Mouse (Mus musculus) activated CD4-positive, CD25-positive, alpha-beta regulatory T cell, adult 4 months (primary cell): Measurements from ENCODE around the gene Tmem115. TPM values are rescaled to one million over a fixed set of nuclear protein-coding genes. Genes with fewer than 3 reads are reported as not detected.
"Not testable (repeated sequence)": the region's sequence is repeated elsewhere in the genome, so short reads cannot be mapped to it uniquely, and the experiment has no call there.

ENCODE experiments used
- ATAC-seq: one replicate; pipeline ENCODE4 v1.8.0; 2017
- polyA plus RNA-seq, 2 experiments: library from polyadenylated mRNA; unstranded; fragments of 100-300 nt; shearing (Covaris generic); gene quantifications; one replicate each; pipeline ENCODE4 v1.2.1; 2017

The Tmem115 gene
- polyA plus RNA-seq, 2 experiments from 2014 or later = 19.3 to 24.9 TPM

- not testable (repeated sequence) for ATAC-seq
Observed at GRCm38 (mm10) chr9:107573774-107574173, 40.0 kb downstream of the Tmem115 start.

- ATAC-seq = no peak
Observed at GRCm38 (mm10) chr9:107575579-107576356, 42.0 kb downstream of the Tmem115 start.

GRCm38 (mm10) chr9:107576357-107577107 lies 42.8 kb downstream of the Tmem115 start, which contains the start of gene Hyal1:
Gene Hyal1 (plus strand): TSS chr9:107576927.
- ATAC-seq = no peak

DNA sequence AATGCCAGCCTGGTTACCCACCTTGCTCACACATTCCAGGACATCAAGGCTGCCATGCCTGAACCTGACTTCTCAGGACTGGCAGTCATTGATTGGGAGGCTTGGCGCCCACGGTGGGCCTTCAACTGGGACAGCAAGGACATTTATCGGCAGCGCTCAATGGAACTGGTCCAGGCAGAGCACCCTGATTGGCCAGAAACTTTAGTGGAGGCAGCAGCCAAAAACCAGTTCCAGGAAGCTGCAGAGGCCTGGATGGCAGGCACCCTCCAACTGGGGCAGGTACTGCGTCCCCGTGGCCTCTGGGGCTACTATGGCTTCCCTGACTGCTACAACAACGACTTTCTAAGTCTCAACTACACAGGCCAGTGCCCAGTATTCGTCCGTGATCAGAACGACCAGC lies 44.1 kb downstream of the Tmem115 start:
- ATAC-seq = no peak

GRCm38 (mm10) chr9:107578587-107578986 lies 44.8 kb downstream of the Tmem115 start, which contains the start of gene Naa80:
Gene Naa80 (plus strand): TSS chr9:107578887.
- ATAC-seq = no peak

DNA sequence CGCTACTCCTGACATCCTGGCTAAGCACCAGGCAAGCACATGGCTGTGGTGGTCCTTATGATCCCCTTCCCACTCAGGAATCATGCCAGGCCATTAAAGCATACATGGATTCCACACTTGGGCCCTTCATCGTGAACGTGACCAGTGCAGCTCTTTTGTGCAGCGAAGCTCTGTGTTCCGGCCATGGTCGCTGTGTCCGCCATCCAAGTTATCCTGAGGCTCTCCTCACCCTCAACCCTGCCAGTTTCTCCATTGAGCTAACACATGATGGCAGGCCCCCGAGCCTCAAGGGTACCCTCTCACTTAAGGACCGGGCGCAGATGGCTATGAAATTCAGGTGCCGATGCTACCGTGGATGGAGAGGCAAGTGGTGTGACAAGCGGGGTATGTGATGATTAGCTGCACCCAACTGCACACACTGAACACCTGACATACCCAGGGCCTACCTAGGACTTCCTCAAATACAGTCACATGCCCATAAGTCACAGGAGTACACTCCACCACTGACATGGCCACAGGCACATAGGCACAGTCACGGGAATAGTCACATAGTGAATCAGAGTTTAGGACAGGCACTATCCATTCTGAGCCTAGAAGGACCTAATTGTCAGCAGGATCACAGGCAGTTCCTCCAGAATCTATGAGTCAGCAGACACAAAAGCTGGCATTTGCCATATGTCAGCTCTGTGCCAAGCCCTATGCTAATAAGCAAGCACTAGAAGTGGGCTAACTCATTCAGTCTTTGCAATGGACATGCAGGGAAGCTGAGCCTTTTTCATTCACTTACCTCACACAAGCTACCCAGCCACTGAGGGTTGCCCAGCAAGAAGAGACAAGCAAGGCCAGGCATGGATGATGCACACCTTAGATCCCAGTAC lies 45.5 kb downstream of the Tmem115 start:
- ATAC-seq = no peak

DNA sequence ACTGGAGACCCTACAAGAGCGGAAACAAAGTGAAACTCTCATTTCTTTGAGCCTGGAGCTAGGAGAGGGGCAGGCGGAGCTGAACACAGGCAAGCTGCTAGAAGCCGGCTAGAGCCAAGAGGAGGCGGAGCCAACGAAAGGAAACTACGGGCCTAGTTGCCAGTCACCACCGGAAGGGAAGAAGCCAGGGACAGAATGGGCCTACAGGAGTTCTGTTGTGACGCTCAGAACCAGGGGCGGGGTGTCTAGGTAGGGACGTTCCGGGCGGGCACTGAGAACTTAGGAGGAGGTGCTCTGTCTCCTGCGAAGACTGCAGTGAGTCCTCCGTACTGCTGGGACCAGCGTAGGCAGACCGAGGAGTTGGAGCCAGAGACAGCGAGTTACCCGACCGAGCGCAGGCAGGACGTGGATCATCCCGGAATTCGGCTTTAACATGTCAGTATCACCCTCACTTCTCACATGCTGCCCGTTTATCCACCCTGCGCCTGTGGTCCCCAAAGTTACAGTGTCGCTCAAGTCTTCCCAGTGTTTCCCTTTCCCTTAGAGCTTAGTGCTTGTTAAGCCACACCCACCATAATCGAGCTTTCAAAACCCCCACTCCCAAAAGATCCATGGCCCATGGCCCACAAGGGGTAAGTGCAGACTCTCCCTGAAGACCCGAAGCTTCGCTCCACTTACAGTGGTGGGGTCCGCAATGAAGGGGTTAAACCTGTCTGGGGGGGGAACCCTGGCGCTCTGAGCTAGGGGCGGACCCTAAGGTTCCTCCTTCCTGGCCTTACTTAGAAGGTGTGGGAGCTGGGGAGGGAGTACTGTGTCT lies 47.0 kb downstream of the Tmem115 start, which contains the start of gene Hyal3:
Gene Hyal3 (plus strand): TSS at position 318 of the 817 bp plus-strand sequence.
- peak; percentile 94 for ATAC-seq

GRCm38 (mm10) chr9:107581584-107581983 lies 47.8 kb downstream of the Tmem115 start:
- no peak for ATAC-seq

DNA sequence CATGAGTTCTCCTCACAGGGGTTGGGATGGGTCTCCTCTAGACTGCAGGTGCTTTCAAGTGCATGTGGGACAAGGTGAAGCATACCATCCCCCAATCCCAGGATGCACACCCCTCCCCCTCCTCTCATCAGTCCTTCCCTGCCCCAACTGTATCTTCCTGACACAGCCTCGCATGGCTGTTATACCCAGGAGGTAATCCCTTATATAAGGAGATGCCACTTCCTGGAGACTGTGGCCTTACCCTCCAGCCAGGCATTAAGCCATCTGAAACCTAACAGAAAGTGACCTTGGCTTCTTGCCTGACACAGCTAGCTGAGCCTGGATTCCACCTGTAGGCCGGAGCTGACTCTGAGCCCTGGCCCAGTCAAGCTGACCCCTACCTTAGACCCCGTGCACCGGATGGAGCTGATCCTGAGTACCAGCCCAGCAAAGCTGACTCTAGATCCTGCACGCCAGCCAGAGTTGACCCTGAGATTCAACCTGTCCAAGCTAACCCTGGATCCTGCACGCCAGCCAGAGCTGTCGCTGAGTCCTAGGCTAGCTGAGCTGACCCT lies 48.8 kb downstream of the Tmem115 start:
- ATAC-seq = no peak

DNA sequence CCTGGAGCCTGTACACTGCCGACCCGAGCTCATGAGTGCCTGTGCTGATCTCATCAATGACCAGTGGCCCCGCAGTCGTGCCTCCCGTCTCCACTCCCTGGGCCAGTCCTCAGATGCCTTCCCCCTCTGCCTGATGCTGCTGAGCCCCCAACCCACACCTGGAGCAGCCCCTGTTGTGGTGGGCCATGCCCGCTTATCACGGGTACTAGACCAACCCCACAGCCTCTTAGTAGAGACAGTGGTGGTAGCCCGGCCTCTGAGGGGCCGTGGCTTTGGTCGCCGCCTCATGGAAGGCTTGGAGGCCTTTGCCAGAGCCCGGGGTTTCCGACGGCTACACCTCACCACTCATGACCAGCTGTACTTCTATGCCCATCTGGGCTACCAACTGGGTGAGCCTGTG lies 49.4 kb downstream of the Tmem115 start:
- ATAC-seq = no peak

DNA sequence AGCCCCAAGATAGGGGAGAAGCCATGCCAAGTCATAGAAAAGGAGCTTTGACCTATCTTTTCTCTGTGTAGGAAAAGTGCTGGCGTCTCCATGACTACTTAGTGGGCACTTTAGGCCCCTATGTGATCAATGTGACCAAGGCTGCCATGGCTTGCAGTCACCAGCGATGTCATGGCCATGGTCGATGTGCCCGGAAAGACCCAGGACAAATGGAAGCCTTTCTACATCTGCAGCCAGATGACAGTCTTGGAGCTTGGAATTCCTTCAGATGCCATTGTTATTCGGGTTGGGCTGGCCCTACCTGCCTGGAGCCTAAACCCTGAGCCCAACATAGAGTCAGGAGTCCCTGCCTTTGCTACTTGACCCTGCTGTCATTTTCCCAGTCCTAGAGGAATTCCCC lies 52.8 kb downstream of the Tmem115 start:
- no peak for ATAC-seq

GRCm38 (mm10) chr9:107586974-107587832 lies 53.5 kb downstream of the Tmem115 start, which contains the start of gene Ifrd2:
Gene Ifrd2 (plus strand): TSS chr9:107587642.
- peak; percentile 99 for ATAC-seq

DNA sequence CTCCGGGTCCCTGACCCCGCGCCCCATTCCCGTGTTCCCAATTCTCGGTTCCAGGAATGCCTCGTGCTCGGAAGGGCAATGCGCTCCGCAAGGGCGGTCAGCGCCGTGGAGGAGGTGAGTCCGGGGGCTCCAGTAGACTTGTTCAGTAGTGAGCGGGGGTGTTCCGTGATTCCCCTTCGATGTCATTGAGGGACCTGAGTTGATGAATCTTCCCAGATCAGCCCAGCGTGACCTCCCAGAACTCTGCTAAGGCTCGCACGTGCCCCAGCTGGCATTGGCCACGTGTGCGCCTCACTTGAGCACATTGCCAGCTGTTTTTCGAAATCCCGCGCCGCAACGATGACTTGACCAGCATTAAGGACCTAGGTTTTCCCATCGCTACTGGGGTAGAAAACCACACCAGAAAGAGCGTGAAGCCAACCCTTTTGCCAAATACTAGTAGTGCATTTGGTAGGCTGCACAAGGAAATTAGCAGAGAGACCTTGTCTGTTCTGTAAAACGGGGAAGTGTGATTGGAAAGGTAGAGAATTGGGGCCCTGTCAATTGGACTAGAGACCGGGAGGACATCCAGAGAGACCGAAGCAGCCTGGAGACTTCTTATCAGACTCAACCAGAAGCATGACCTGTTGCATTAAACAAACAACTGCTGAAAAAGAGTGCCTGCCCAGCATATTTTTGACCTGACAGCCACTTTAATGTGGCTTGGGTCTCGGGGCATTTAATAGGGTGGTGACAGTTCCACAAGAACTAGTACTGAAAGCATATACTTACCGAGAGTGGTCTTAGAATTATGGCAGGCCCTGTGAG lies 54.3 kb downstream of the Tmem115 start:
- no peak for ATAC-seq

Other genes with a start within 250 kb of the Tmem115 start
- 10 to 100 TPM; 57.5 to 62.0 TPM for gene Mapkapk3, start 244.1 kb upstream of the Tmem115 start, polyA plus RNA-seq
- gene Cish, start 237.9 kb upstream of the Tmem115 start, polyA plus RNA-seq = 100 to 1,000 TPM; 116 to 135 TPM
- 10 to 100 TPM; 25.4 to 27.3 TPM for gene Hemk1, start 195.6 kb upstream of the Tmem115 start, polyA plus RNA-seq
- 1 to 10 TPM; 2.7 to 4.6 TPM for gene 6430571L13Rik, start 193.3 kb upstream of the Tmem115 start, polyA plus RNA-seq
- gene Cacna2d2, start 134.3 kb upstream of the Tmem115 start, polyA plus RNA-seq = under 1 TPM; 0.16 to 0.41 TPM
- 10 to 100 TPM; 65.7 to 82.2 TPM for gene Cyb561d2, start 8.2 kb downstream of the Tmem115 start, polyA plus RNA-seq
- 10 to 100 TPM; 44.5 to 45.2 TPM for gene Nprl2, start 8.3 kb downstream of the Tmem115 start, polyA plus RNA-seq
- 1 to 10 TPM in 1 of 2 experiments, under 1 TPM in 1; 0.83 to 3.2 TPM for gene Zmynd10, start 13.4 kb downstream of the Tmem115 start, polyA plus RNA-seq
- gene Rassf1, start 17.6 kb downstream of the Tmem115 start, polyA plus RNA-seq = 10 to 100 TPM; 74.8 to 81.7 TPM
- 1 to 10 TPM; 7.3 to 7.8 TPM for gene Tusc2, start 29.3 kb downstream of the Tmem115 start, polyA plus RNA-seq
- 10 to 100 TPM; 10.2 to 12.8 TPM for gene Hyal2, start 34.0 kb downstream of the Tmem115 start, polyA plus RNA-seq
- 1 to 10 TPM; 4.1 to 4.3 TPM for gene Hyal1, start 43.0 kb downstream of the Tmem115 start, polyA plus RNA-seq
- 10 to 100 TPM; 16.6 to 21.7 TPM for gene Naa80, start 44.9 kb downstream of the Tmem115 start, polyA plus RNA-seq
- under 1 TPM; 0.25 to 0.90 TPM for gene Hyal3, start 46.9 kb downstream of the Tmem115 start, polyA plus RNA-seq
- gene Ifrd2, start 53.7 kb downstream of the Tmem115 start, polyA plus RNA-seq = 10 to 100 TPM; 28.7 to 33.8 TPM
- gene Sema3b, start 75.3 kb downstream of the Tmem115 start, polyA plus RNA-seq = not detected
- gene Gnai2, start 101.4 kb downstream of the Tmem115 start, polyA plus RNA-seq = 100 to 1,000 TPM; 176 to 181 TPM
- not detected for gene Slc38a3, start 135.6 kb downstream of the Tmem115 start, polyA plus RNA-seq
- gene Gnat1, start 145.8 kb downstream of the Tmem115 start, polyA plus RNA-seq = 1 to 10 TPM in 1 of 2 experiments, not detected in 1; 1.1 TPM
- not detected for gene Sema3f, start 176.5 kb downstream of the Tmem115 start, polyA plus RNA-seq
- gene Rbm5, start 237.1 kb downstream of the Tmem115 start, polyA plus RNA-seq = 100 to 1,000 TPM; 299 to 310 TPM